Mouse (Mus musculus): ENCODE data around the gene Ccnc. TPM values are rescaled to one million over a fixed set of nuclear protein-coding genes. Genes with fewer than 3 reads are reported as not detected.
A peak's percentile ranks its signal among the peaks of the same experiment; 100 is the strongest.

Ccnc gene
- polyA plus RNA-seq, 1 experiment from 2014 or later, result 38.0 TPM

DNA sequence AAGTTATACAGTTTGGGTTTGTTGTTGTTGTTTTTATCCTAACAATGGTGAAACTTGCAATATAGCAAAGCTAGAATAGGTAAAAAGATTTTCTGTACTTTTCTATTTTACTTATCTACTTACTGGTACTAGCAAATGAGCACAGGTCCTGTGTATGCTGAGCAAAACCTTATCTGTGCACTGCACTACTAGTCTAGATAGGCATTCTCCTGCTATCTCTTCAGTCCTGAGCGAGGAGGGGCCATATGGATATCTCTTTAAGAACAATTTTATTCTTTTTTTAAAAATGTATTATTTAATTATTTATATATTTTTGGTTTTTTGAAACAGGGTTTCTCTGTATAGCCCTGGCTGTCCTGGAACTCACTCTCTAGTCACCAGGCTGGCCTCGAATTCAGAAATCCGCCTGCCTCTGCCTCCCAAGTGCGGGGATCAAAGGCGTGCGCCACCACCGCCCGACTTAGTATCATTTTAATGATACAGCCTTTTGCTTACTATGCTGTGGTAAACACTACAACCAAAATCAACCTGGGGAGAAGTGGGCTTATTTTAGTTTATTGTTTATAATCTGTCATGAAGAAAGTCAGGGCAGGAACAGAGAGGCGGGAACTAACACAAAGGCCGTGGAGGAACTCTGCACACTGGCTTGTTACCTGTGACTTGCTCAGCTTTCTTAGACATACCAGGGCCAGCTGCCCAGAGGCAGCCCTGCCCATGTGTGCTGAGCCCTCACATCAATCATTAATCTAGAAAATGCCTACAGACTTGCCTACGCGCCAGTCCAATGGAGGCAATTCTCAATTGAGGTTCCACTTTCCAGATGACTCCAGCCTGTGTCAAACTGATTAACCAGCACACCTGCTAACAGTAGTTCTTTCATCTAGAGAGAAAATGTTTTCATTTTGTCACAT, 53.6 kb downstream of the Ccnc start:
- Histone ChIP-seq H3K36me3 (peaks cover 14% of the 10 kb centered on the region), H3K27ac (no peak overlapping the region), H3K4me3 (replicated peaks) (no peak overlapping the region), H3K27me3 (replicated peaks) (no peaks in the 10 kb centered on the region), H3K9ac (no peak overlapping the region), H3K9me3 (no peaks in the 10 kb centered on the region), H3K4me2 (no peak overlapping the region), H3K4me1 (peaks cover 5% of the 10 kb centered on the region; the same call in 1 of the 2 replicates)
- WGBS, result 85% methylated on average over 12 of the region's 12 CpGs
- ATAC-seq (ENCODE audit: insufficient read depth, low FRiP score, low read depth), result peak; percentile 77

- Histone ChIP-seq H3K27ac (no peak overlapping the region), H3K4me3 (replicated peaks) (no peak overlapping the region), H3K27me3 (replicated peaks) (no peaks in the 10 kb centered on the region), H3K9me3 (no peaks in the 10 kb centered on the region), H3K4me2 (no peak overlapping the region), H3K36me3 (peaks cover 19% of the 10 kb centered on the region), H3K4me1 (no peaks in the 10 kb centered on the region), H3K9ac (no peak overlapping the region)
- 96% methylated on average over 12 of the region's 12 CpGs for WGBS
- ATAC-seq (ENCODE audit: insufficient read depth, low FRiP score, low read depth), result no peak
Observed at GRCm38 (mm10) chr4:21786268-21786667, 58.8 kb downstream of the Ccnc start.

DNA sequence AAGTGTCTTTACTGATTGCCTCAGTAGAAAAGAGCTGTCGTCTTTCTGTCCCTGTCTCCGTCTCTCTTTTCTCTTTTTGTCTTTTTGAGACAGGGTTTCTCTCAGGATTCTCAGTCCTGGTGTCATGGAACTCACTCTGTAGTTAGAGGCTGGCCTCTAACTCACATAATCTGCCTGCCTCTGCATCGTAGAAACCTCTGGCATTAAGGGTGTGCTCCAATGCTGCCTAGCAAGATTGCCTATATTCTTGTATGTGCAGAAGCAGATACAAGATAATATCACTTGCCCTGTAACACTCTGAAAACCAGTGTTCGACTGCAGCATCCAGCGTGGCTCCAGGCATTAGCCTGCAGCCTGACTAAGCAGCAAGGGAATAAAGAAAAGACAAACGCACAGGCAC, 61.4 kb downstream of the Ccnc start:
- Histone ChIP-seq H3K9ac (no peak overlapping the region), H3K36me3 (peaks cover 7% of the 10 kb centered on the region; the same call in 1 of the 2 replicates), H3K4me3 (replicated peaks) (no peak overlapping the region), H3K4me1 (no peaks in the 10 kb centered on the region), H3K27ac (no peak overlapping the region), H3K27me3 (replicated peaks) (no peaks in the 10 kb centered on the region), H3K4me2 (no peak overlapping the region), H3K9me3 (no peaks in the 10 kb centered on the region)
- WGBS, result 86% methylated on average over 6 of the region's 6 CpGs
- ATAC-seq (ENCODE audit: insufficient read depth, low FRiP score, low read depth), result no peak

GRCm38 (mm10) chr4:21789836-21790235, 62.3 kb downstream of the Ccnc start:
- Histone ChIP-seq H3K36me3 (peaks cover 6% of the 10 kb centered on the region; the same call in 1 of the 2 replicates), H3K4me3 (replicated peaks) (no peak overlapping the region), H3K27me3 (replicated peaks) (no peaks in the 10 kb centered on the region), H3K4me2 (no peak overlapping the region), H3K27ac (no peak overlapping the region), H3K9me3 (no peaks in the 10 kb centered on the region), H3K4me1 (no peaks in the 10 kb centered on the region), H3K9ac (no peak overlapping the region)
- no peak for ATAC-seq (ENCODE audit: insufficient read depth, low FRiP score, low read depth)
- 84% methylated on average over 4 of the region's 4 CpGs for WGBS

DNA sequence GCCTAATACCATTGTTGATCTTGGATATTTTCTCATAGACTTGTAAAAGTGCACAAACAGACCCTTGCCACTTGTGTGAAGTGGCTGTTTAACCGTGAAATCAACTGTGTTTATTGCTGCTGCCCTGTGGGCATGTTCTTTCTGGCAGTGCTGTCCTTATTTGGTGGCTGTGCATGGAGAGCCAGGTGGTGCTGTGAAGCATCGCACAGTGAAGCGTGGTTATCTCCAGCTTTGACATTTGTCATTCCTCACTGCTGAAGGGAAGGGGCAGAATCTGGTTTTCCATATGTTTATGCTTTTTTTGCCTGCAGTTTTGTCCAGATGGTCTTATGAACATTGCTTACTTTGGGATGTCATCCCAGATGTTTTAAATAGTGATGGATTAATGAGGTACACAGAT, 66.1 kb downstream of the Ccnc start:
- Histone ChIP-seq H3K4me1 (no peaks in the 10 kb centered on the region), H3K4me3 (replicated peaks) (no peak overlapping the region), H3K9me3 (no peaks in the 10 kb centered on the region), H3K9ac (no peak overlapping the region), H3K36me3 (0 out of 2 replicates have a peak, but pooled peaks cover 8% of the 10 kb centered on the region), H3K27me3 (replicated peaks) (no peaks in the 10 kb centered on the region), H3K4me2 (no peak overlapping the region), H3K27ac (no peak overlapping the region)
- ATAC-seq (ENCODE audit: insufficient read depth, low FRiP score, low read depth), result no peak
- WGBS, result 48% methylated on average over 3 of the region's 3 CpGs

GRCm38 (mm10) chr4:21801013-21801412, 73.5 kb downstream of the Ccnc start:
- no peak overlapping the region for H3K4me2 ChIP-seq
- no peaks in the 10 kb centered on the region for H3K4me1 ChIP-seq
- H3K27me3 ChIP-seq (replicated peaks), result no peaks in the 10 kb centered on the region
- no peak overlapping the region for H3K27ac ChIP-seq
- H3K9me3 ChIP-seq, result no peaks in the 10 kb centered on the region
- H3K36me3 ChIP-seq, result 0 out of 2 replicates have a peak, but pooled peaks cover 5% of the 10 kb centered on the region
- no peak overlapping the region for H3K9ac ChIP-seq
- no peak for ATAC-seq (ENCODE audit: insufficient read depth, low FRiP score, low read depth)
- WGBS, result 95% methylated on average over 1 of the region's 1 CpGs
- H3K4me3 ChIP-seq (replicated peaks), result no peak overlapping the region

- Histone ChIP-seq H3K4me2 (no peak overlapping the region), H3K9ac (no peak overlapping the region), H3K4me3 (replicated peaks) (no peak overlapping the region), H3K4me1 (no peaks in the 10 kb centered on the region), H3K9me3 (no peaks in the 10 kb centered on the region), H3K36me3 (0 out of 2 replicates have a peak, but pooled peaks cover 5% of the 10 kb centered on the region), H3K27me3 (replicated peaks) (no peaks in the 10 kb centered on the region), H3K27ac (no peak overlapping the region)
- no peak for ATAC-seq (ENCODE audit: insufficient read depth, low FRiP score, low read depth)
- 87% methylated on average over 2 of the region's 2 CpGs for WGBS
Observed at GRCm38 (mm10) chr4:21801620-21802019, 74.1 kb downstream of the Ccnc start.

GRCm38 (mm10) chr4:21807204-21807603, 79.7 kb downstream of the Ccnc start:
- Histone ChIP-seq H3K4me2 (no peak overlapping the region), H3K9me3 (no peaks in the 10 kb centered on the region), H3K4me3 (replicated peaks) (no peak overlapping the region), H3K4me1 (no peaks in the 10 kb centered on the region), H3K27me3 (replicated peaks) (no peaks in the 10 kb centered on the region), H3K27ac (no peak overlapping the region), H3K36me3 (peaks cover 4% of the 10 kb centered on the region; the same call in 1 of the 2 replicates), H3K9ac (no peak overlapping the region)
- whole genome bisulfite sequencing, result 83% methylated on average over 5 of the region's 5 CpGs
- no peak for ATAC-seq (ENCODE audit: insufficient read depth, low FRiP score, low read depth)

Other genes starting within 250 kb of the Ccnc start
- not detected in 2 replicates for gene Prdm13, start 41.7 kb upstream of the Ccnc start, polyA plus RNA-seq (2015; fragmentation: Nextera tagmentation; extraction: Ambion mirVana)
- 8.6 and 9.2 TPM in 2 replicates for gene Usp45, start 39.5 kb downstream of the Ccnc start, polyA plus RNA-seq (2015; fragmentation: Nextera tagmentation; extraction: Ambion mirVana)
- gene Tstd3, start 39.5 kb downstream of the Ccnc start, polyA plus RNA-seq (2015; fragmentation: Nextera tagmentation; extraction: Ambion mirVana), result 13.3 and 16.2 TPM in 2 replicates
- 126 and 127 TPM in 2 replicates for gene Pnisr, start 119.9 kb downstream of the Ccnc start, polyA plus RNA-seq (2015; fragmentation: Nextera tagmentation; extraction: Ambion mirVana)
- gene Coq3, start 152.0 kb downstream of the Ccnc start, polyA plus RNA-seq (2015; fragmentation: Nextera tagmentation; extraction: Ambion mirVana), result 13.9 and 14.6 TPM in 2 replicates
- 3.6 and 4.7 TPM in 2 replicates for gene Faxc, start 203.6 kb downstream of the Ccnc start, polyA plus RNA-seq (2015; fragmentation: Nextera tagmentation; extraction: Ambion mirVana)